Mouse (Mus musculus) heart, postnatal 0 days (tissue): ENCODE results near the gene Camta1. TPM values are rescaled to one million over a fixed set of nuclear protein-coding genes. Genes with fewer than 3 reads are reported as not detected.
A peak's percentile ranks its signal among the peaks of the same experiment; 100 is the strongest.

Source experiments
- ATAC-seq: fragments of 200-750 bp; cut with Nextera tagmentation; 2 replicates; pipeline ENCODE4 v1.8.0; 2017; ENCODE audit warnings: low read depth, moderate number of reproducible peaks, moderate library complexity; ENCODE audit not compliant: insufficient read depth
- DNase-seq: peaks from one replicate; pipeline ENCODE4 v3.0.0-alpha.2; 2016; ENCODE audit warnings: low spot score
- H3K27ac ChIP-seq: fragments of 300-500 bp; sonication (generic); 2 replicates; pipeline ENCODE4 v1.5.1; 2014; ENCODE audit warnings: low read depth, mild to moderate bottlenecking
- H3K27me3 ChIP-seq: fragments of 300-500 bp; sonication (generic); 2 replicates; pipeline ENCODE4 v1.6.1; 2014; ENCODE audit warnings: low read length, mixed read lengths; ENCODE audit not compliant: control insufficient read depth, insufficient read depth
- H3K36me3 ChIP-seq: fragments of 300-500 bp; sonication (generic); replicated peaks from 2 replicates; pipeline ENCODE4 v1.6.1; 2014; ENCODE audit warnings: low read length, mixed read lengths; ENCODE audit not compliant: control insufficient read depth, insufficient read depth
- H3K4me1 ChIP-seq: fragments of 300-500 bp; sonication (generic); 2 replicates; pipeline ENCODE4 v1.6.1; 2014; ENCODE audit warnings: antibody characterized with exemption; ENCODE audit not compliant: control insufficient read depth, insufficient read depth
- H3K4me2 ChIP-seq: fragments of 300-500 bp; sonication (generic); 2 replicates; pipeline ENCODE4 v1.6.1; 2014; ENCODE audit warnings: low read depth, mild to moderate bottlenecking, low read length, moderate library complexity
- H3K4me3 ChIP-seq: fragments of 300-500 bp; sonication (generic); 2 replicates; pipeline ENCODE4 v1.5.1; 2014; ENCODE audit warnings: low read depth, low read length
- H3K9ac ChIP-seq: fragments of 300-500 bp; sonication (generic); replicated peaks from 2 replicates; pipeline ENCODE4 v1.6.1; 2014; ENCODE audit warnings: low read depth, low read length, mixed read lengths
- H3K9me3 ChIP-seq: fragments of 300-500 bp; sonication (generic); replicated peaks from 2 replicates; pipeline ENCODE4 v1.6.1; 2016; ENCODE audit warnings: low read length; ENCODE audit not compliant: control insufficient read depth
- CTCF ChIP-seq: IDR thresholded peaks from 2 replicates; pipeline ENCODE4 v1.5.1; 2016; ENCODE audit warnings: antibody characterized with exemption, control low read depth, low read depth
- EP300 ChIP-seq: IDR thresholded peaks from 2 replicates; pipeline ENCODE4 v1.6.1; 2016; ENCODE audit warnings: antibody characterized with exemption, low read depth
- WGBS: fragments of 180-500 bp; shearing (Covaris S2); extraction: QIAGEN DNeasy Blood & Tissue Kit; methylation state at CpG from one replicate; pipeline ENCODE4 v1.1.7; 2014; 5-methylcytosine and 5-hydroxymethylcytosine counted together
- polyA plus RNA-seq: library from polyadenylated mRNA; unstranded; fragments of >200 nt; fragmentation: Nextera tagmentation; extraction: Ambion mirVana; gene quantifications from 2 replicates; pipeline ENCODE4 v1.2.1, GENCODE M21; 2015
- total RNA-seq: library from RNA; depleted of rRNA; stranded (reverse); fragments of >200 nt; gene quantifications from 2 replicates; pipeline ENCODE4 v1.2.3, GENCODE M21; 2014; ENCODE audit warnings: low replicate concordance

Camta1 gene
- total and polyA plus RNA-seq, 2 experiments from 2014 or later: 72.7 to 240 TPM

- H3K9ac ChIP-seq: no peak overlapping the region
- H3K4me1 ChIP-seq: peaks cover 19% of the 10 kb centered on the region; the same call in 1 of the 2 replicates
- no peak overlapping the region for H3K4me2 ChIP-seq
- no peak overlapping the region for H3K27ac ChIP-seq
- H3K36me3 ChIP-seq: no peaks in the 10 kb centered on the region
- H3K27me3 ChIP-seq: no peaks in the 10 kb centered on the region
- H3K9me3 ChIP-seq: no peaks in the 10 kb centered on the region
- WGBS: 62% methylated on average over 6 of the region's 6 CpGs
- DNase-seq (no peak), ATAC-seq (no peak)
- TF ChIP-seq EP300: no peak
- H3K4me3 ChIP-seq: no peak overlapping the region
Observed at GRCm38 (mm10) chr4:151747723-151748122, 114.0 kb downstream of the Camta1 start.

GRCm38 (mm10) chr4:151746002-151746606 is 115.6 kb downstream of the Camta1 start:
- no peaks in the 10 kb centered on the region for H3K9me3 ChIP-seq
- TF ChIP-seq EP300 (no peak), CTCF (no peak)
- H3K4me2 ChIP-seq: no peak overlapping the region
- DNase-seq (no peak), ATAC-seq (no peak)
- no peak overlapping the region for H3K4me3 ChIP-seq
- no peak overlapping the region for H3K9ac ChIP-seq
- 69% methylated on average over 9 of the region's 9 CpGs for WGBS
- H3K27ac ChIP-seq: no peak overlapping the region
- no peaks in the 10 kb centered on the region for H3K36me3 ChIP-seq
- no peaks in the 10 kb centered on the region for H3K27me3 ChIP-seq
- H3K4me1 ChIP-seq: peaks cover 4% of the 10 kb centered on the region; the same call in 1 of the 2 replicates

DNA sequence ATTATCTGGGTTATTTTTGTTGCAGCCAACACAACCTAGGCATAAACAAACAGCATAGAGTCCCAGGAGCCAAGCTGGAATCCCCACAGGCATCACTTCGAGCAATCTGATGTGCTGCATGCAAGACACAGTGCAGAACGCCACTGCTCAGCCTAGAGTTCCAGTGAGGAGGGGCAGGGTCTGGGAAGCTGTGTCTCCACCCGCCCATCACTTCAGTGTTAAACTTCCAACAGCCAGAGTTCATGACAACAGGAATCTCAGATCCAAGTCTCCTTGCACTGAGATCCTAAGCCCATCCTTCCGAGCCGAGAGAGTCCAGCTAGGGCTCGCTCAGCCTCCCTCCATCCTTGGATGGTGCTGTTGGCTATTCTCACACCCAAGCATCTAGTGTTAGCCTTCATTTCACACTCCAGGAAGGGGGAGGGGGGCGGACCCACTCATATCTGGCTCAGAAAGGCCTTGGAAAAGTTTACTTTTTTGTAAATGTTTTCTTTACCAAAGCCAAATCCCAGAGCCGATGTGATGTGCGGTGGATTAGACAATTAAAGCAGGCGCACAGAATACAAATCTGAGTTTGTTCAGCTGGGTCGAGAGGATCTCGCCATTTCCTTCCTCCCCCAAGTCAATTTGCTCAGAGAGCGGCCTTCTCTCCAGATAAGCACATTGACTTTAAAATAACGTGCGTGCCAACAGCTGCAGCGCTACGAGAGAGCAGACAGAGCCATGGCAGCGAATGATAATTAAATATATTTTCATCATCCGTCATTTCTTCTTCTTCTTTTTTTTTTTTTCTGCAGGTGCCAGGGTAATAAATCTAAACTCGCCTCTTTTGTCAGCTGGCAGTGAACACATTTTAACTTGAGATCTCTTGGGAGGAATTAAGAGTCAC is 120.2 kb downstream of the Camta1 start:
- DNase-seq (peak; percentile 67), ATAC-seq (peak; percentile 48)
- Histone ChIP-seq H3K36me3 (no peaks in the 10 kb centered on the region), H3K9ac (no peak overlapping the region), H3K4me2 (no peak overlapping the region), H3K4me3 (no peak overlapping the region), H3K27me3 (no peaks in the 10 kb centered on the region), H3K27ac (no peak overlapping the region), H3K9me3 (no peaks in the 10 kb centered on the region), H3K4me1 (no peaks in the 10 kb centered on the region)
- TF ChIP-seq EP300 (no peak), CTCF (no peak)
- WGBS: 33% methylated on average over 20 of the region's 20 CpGs

- DNase-seq: no peak
- H3K4me1 ChIP-seq: no peaks in the 10 kb centered on the region
- 73% methylated on average over 11 of the region's 12 CpGs for WGBS
- no peaks in the 10 kb centered on the region for H3K9me3 ChIP-seq
- H3K4me2 ChIP-seq: no peak overlapping the region
- no peak for ATAC-seq
- H3K36me3 ChIP-seq: no peaks in the 10 kb centered on the region
- H3K4me3 ChIP-seq: no peak overlapping the region
- H3K27me3 ChIP-seq: no peaks in the 10 kb centered on the region
- no peak overlapping the region for H3K9ac ChIP-seq
- TF ChIP-seq CTCF: no peak
- no peak for TF ChIP-seq EP300
- H3K27ac ChIP-seq: no peak overlapping the region
Observed at GRCm38 (mm10) chr4:151739348-151739956, 122.2 kb downstream of the Camta1 start.

GRCm38 (mm10) chr4:151738875-151739274 is 122.8 kb downstream of the Camta1 start:
- no peaks in the 10 kb centered on the region for H3K27me3 ChIP-seq
- 57% methylated on average over 11 of the region's 11 CpGs for WGBS
- no peak overlapping the region for H3K4me3 ChIP-seq
- no peak overlapping the region for H3K27ac ChIP-seq
- no peaks in the 10 kb centered on the region for H3K9me3 ChIP-seq
- H3K4me2 ChIP-seq: no peak overlapping the region
- no peaks in the 10 kb centered on the region for H3K4me1 ChIP-seq
- ATAC-seq: no peak
- H3K36me3 ChIP-seq: no peaks in the 10 kb centered on the region
- H3K9ac ChIP-seq: no peak overlapping the region
- TF ChIP-seq EP300: no peak
- no peak for TF ChIP-seq CTCF
- no peak for DNase-seq
